Mouse (Mus musculus): ENCODE measurements at regions not wholly inside any gene's neighbourhood (a gene's known extent, or its start where the extent isn't known, plus 50 kb on each side); places are given as distances from the start of the nearest gene placed in this dataset.

DNA sequence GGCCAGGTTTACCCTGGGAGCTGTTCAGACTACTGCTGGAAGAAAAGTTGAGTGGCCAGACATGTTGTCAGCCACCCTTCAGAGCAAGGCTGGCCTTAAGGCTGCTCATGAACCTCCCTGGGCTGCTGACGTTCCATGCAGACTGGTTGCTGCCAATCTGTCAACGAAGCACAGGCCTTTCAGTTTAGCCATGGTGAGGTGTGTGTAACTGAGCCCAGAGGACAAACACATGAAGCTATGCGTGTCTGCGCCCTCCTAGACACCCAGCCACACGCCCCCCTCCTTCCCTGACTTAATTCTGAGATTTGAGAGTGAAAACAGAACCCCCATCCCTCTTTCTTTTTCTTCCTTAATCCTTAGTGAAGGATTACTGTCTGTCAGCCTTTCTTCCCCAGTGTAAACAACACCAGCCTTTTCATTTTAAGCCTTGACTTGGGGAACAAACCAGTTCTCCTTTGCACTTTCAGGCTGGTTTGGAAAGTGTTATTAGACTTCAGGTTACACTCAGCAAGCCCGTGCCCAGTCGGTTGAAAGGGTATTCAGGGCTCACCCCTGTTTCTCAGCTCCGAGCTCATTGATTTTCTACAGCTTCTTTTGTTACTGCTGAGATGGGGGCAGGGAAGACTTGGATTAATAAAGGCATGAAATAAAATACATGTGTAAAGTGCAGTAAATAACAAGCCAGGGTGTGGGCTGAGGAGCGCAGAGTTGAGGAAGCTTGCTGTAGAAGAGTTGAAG, 379.4 kb downstream of the Dmrt2 start:
- Histone ChIP-seq H3K9ac (ENCODE audit: control insufficient read depth, low read depth, low read length, poor library complexity, severe bottlenecking) (no peak overlapping the region), H3K27me3 (ENCODE audit: control insufficient read depth in 1 of 2, insufficient read depth in 2 of 2, low read length in 2 of 2) (no peaks in the 10 kb centered on the region), H3K4me3 (ENCODE audit: control insufficient read depth in 1 of 2, insufficient read depth in 1 of 2, low read depth in 2 of 2, low read length in 2 of 2) (no peak overlapping the region), H3K9me3 (replicated peaks; ENCODE audit: insufficient read depth, low read length) (no peaks in the 10 kb centered on the region), H3K79me2 (ENCODE audit: control insufficient read depth, insufficient read depth, low read length, poor library complexity) (no peaks in the 10 kb centered on the region), H3K27ac (ENCODE audit: control insufficient read depth, low read depth, low read length) (no peak overlapping the region), H3K4me1 (ENCODE audit: control insufficient read depth in 1 of 2, insufficient read depth in 2 of 2, low read length in 2 of 2) (no peaks in the 10 kb centered on the region), H3K36me3 (ENCODE audit: control insufficient read depth in 1 of 2, insufficient read depth in 2 of 2, low read length in 2 of 2) (no peaks in the 10 kb centered on the region)
- no peak for TF ChIP-seq SIN3A (IDR thresholded peaks at IDR 0.05; ENCODE audit: low read length)
- TF ChIP-seq RCOR1 (IDR thresholded peaks at IDR 0.05; ENCODE audit: low read depth, low read length), result no peak
- TF ChIP-seq ETS1 (IDR thresholded peaks at IDR 0.05; ENCODE audit: low read depth, low read length), result no peak
- no peak for TF ChIP-seq ZNF384 (IDR thresholded peaks at IDR 0.05; ENCODE audit: low read depth, low read length)
- TF ChIP-seq POLR2A (IDR thresholded peaks at IDR 0.05; ENCODE audit: control insufficient read depth in 1 of 2, insufficient read depth in 1 of 2, low read depth in 1 of 2, low read length in 2 of 2, poor library complexity in 1 of 2), result no peak
- TF ChIP-seq MYB (IDR thresholded peaks at IDR 0.05; ENCODE audit: low read depth, low read length), result no peak
- no peak for TF ChIP-seq USF1 (IDR thresholded peaks at IDR 0.05; ENCODE audit: low read depth, low read length)
- TF ChIP-seq JUND (IDR thresholded peaks at IDR 0.05; ENCODE audit: low read depth, low read length), result no peak
- TF ChIP-seq ZKSCAN1 (IDR thresholded peaks at IDR 0.05; ENCODE audit: low read depth, low read length), result no peak
- no peak for TF ChIP-seq E2F4 (IDR thresholded peaks at IDR 0.05; ENCODE audit: borderline replicate concordance, low read depth, low read length)
- TF ChIP-seq TBP (IDR thresholded peaks at IDR 0.05; ENCODE audit: low read depth, low read length), result no peak
- TF ChIP-seq ZC3H11A (IDR thresholded peaks at IDR 0.05; ENCODE audit: low read depth, low read length), result no peak
- no peak for TF ChIP-seq UBTF (IDR thresholded peaks at IDR 0.05; ENCODE audit: borderline replicate concordance, insufficient read depth, low read depth, low read length)
- no peak for TF ChIP-seq TAL1 (IDR thresholded peaks at IDR 0.05; ENCODE audit: low read length)
- TF ChIP-seq KAT2A (conservative IDR thresholded peaks at IDR 0.05; ENCODE audit: low read depth, low read length), result no peak
- TF ChIP-seq HCFC1 (IDR thresholded peaks at IDR 0.05; ENCODE audit: low read depth, low read length), result no peak
- no peak for TF ChIP-seq EP300 (IDR thresholded peaks at IDR 0.05; ENCODE audit: low read depth in 1 of 2, low read length in 2 of 2)
- no peak for DNase-seq (ENCODE audit: low read depth, low spot score)

GRCm38 (mm10) chr19:26059668-26060067, 387.5 kb downstream of the Dmrt2 start:
- no peak for DNase-seq (ENCODE audit: low read depth, low spot score)
- TF ChIP-seq MYC (IDR thresholded peaks at IDR 0.05; ENCODE audit: low read depth, low read length), result no peak
- no peak for TF ChIP-seq KAT2A (conservative IDR thresholded peaks at IDR 0.05; ENCODE audit: low read depth, low read length)
- TF ChIP-seq RAD21 (IDR thresholded peaks at IDR 0.05; ENCODE audit: low read depth, low read length), result no peak
- no peak for TF ChIP-seq POLR2AphosphoS5 (IDR thresholded peaks at IDR 0.05; ENCODE audit: borderline replicate concordance, low read depth, low read length)
- TF ChIP-seq SMC3 (IDR thresholded peaks at IDR 0.05; ENCODE audit: low read depth, low read length), result no peak
- no peak for TF ChIP-seq ZMIZ1 (IDR thresholded peaks at IDR 0.05; ENCODE audit: low read depth, low read length)
- Histone ChIP-seq H3K27ac (ENCODE audit: control insufficient read depth, low read depth, low read length) (no peak overlapping the region), H3K79me2 (ENCODE audit: control insufficient read depth, insufficient read depth, low read length, poor library complexity) (no peaks in the 10 kb centered on the region), H3K4me3 (ENCODE audit: control insufficient read depth in 1 of 2, insufficient read depth in 1 of 2, low read depth in 2 of 2, low read length in 2 of 2) (no peak overlapping the region), H3K9me3 (replicated peaks; ENCODE audit: insufficient read depth, low read length) (no peaks in the 10 kb centered on the region), H3K9ac (ENCODE audit: control insufficient read depth, low read depth, low read length, poor library complexity, severe bottlenecking) (no peak overlapping the region), H3K27me3 (ENCODE audit: control insufficient read depth in 1 of 2, insufficient read depth in 2 of 2, low read length in 2 of 2) (no peaks in the 10 kb centered on the region), H3K36me3 (ENCODE audit: control insufficient read depth in 1 of 2, insufficient read depth in 2 of 2, low read length in 2 of 2) (no peaks in the 10 kb centered on the region), H3K4me1 (ENCODE audit: control insufficient read depth in 1 of 2, insufficient read depth in 2 of 2, low read length in 2 of 2) (no peaks in the 10 kb centered on the region)
